Mouse (Mus musculus) layer of hippocampus, postnatal 25 days (tissue): Measurements from ENCODE around the gene Nlgn3. TPM values are rescaled to one million over a fixed set of nuclear protein-coding genes. Genes with fewer than 3 reads are reported as not detected.

ENCODE experiments used
- DNase-seq, 2 experiments: peaks; one replicate each; pipeline ENCODE4 v3.0.0; 2022; ENCODE audit warnings: mixed read lengths in 2 of 2, low spot score in 1 of 2; ENCODE audit errors: extremely low spot score in 1 of 2
- total RNA-seq, 2 experiments: library from RNA; stranded (reverse); gene quantifications; 2 replicates each; pipeline ENCODE4 v1.2.3; 2021

Gene Nlgn3
- 100 to 1,000 TPM; 194 to 212 TPM for total RNA-seq

- peak; percentile 39 to 46 for DNase-seq
These were observed at the start of gene Nlgn3 for GRCm38 (mm10) chrX:101299055-101299454. Gene Nlgn3 (plus strand): TSS chrX:101299168.

GRCm38 (mm10) chrX:101253952-101254729 is 44.8 kb upstream of the Nlgn3 start, which contains the start of gene Foxo4:
Gene Foxo4 (plus strand): TSS chrX:101254528.
- peak; percentile 49 to 69 for DNase-seq

DNA sequence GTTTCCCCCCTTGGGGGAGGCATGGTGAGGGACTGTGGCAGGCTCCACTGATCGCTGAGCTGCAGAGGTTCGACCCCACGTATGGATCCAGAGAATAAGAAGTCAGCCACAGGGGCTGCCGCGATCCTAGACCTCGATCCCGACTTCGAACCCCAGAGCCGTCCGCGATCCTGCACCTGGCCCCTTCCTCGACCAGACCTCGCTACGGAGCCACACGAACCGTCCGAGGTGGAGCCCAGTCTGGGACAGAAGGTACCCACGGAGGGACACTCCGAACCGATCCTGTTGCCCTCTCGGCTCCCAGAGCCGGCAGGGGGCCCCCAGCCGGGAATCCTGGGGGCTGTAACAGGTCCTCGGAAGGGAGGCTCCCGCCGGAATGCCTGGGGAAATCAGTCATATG is 44.2 kb upstream of the Nlgn3 start:
- no peak for DNase-seq

- no peak for DNase-seq
These were observed 42.4 kb upstream of the Nlgn3 start for GRCm38 (mm10) chrX:101256603-101257002.

DNA sequence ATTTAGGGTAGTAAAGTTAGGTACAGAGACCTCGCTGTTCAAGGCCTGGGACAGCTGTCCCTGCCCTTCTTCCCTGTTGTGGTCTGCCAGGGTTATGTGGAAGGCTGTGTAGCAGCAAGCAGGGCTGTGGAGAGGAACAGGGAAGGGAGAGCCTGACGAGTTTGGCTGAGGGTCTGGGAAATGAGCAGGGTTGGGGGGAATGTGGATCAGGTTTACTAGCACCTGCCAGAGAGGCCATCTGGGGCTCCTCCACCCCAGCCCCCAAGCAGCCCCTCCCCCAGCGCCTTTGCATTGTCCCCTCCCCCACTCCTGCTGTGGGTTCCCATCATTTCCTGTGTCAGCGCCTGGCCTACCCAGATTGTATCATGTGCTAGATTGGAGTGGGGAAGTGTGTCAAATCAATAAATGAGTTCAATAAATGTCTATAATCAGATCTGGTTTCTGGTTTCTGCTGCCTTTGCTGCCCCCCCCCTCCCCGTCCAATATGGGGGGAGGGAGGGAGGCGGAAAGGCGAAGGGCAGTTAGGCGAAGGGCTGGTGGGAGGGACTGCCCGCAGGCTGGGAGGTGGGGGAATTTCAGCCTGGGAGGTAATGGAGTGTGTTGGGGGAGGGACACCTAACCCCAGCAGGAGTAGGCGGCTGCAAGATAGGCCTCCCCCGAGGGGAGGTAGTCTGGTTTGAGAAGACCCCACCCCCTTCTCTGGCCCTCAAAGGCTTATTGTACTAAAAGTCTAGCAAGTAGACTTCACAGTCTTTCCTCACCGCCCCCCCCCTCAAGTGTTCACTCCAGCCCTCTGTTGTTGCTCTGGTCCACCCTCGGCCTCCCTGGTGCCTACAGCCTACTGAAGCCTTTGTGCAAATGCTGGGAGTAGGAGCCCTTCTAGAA is 38.3 kb upstream of the Nlgn3 start:
- no peak for DNase-seq

- no peak for DNase-seq
These were observed 35.1 kb upstream of the Nlgn3 start, which contains the start of gene Gm614 for GRCm38 (mm10) chrX:101263892-101264291. Gene Gm614 (minus strand): TSS chrX:101263992.

DNA sequence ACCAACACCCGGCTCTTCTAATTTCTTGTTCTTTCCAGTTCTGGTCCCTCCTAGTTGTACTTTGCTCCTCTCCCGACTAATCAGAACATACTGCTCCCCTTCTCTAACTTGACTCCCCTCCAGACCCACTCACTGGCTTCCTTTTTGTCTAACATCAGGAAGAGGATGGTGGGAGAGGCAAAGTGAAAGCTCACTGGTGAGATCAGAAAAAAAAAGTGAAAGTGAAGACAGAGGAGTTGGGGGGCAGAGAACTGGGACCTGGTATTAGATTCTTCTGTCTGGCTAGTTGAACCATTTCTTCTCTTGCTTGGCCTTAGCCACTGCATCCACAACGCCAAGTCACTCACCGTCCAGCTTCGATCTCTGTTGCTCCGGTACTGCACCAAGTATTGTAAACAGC is 32.3 kb upstream of the Nlgn3 start:
- no peak for DNase-seq

- no peak for DNase-seq
These were observed 30.8 kb upstream of the Nlgn3 start, which contains the start of gene Il2rg for GRCm38 (mm10) chrX:101268025-101268754. Gene Il2rg (minus strand): TSS chrX:101268255.

DNA sequence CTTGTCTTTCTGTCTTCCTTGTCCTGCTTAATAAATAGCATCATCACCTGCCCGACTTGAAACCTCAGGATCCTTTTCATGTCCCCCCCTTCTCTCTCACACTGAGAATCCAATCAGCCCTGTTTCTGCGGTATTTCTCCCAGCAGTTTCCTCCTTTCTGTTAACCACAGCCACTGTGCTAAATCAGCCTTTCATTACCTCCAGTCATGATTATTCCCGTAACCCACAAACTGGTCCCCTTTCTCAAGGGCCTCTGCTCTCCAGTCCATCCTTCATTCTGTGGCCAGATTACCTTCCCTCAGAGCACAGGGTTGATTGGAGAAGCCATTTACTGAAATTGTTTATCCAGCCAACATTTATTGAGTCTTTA is 30.2 kb upstream of the Nlgn3 start, which contains the start of gene Gm20489:
Gm20489 (minus strand) TSS at position 269 of the 370 bp plus-strand sequence.
- DNase-seq, result no peak

DNA sequence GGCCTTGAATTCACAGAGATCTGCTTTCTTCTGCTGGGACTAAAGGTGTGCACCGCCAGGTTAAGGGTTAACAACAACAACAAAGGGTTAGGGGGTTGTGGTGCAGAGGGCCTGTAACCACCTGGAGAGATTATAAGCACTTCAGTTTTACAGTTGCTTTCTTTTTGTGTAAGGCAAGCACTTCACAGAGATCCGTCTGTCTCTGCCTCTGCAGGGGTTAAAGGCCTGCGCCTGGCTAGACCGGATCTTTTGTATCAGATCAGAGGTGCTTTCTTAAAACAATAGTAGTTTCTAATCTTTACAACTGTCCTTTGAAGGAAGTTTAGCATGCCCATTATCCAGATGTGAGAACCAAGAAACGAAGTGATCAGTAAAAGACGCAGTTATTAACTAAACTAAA is 25.6 kb upstream of the Nlgn3 start:
- no peak for DNase-seq

DNA sequence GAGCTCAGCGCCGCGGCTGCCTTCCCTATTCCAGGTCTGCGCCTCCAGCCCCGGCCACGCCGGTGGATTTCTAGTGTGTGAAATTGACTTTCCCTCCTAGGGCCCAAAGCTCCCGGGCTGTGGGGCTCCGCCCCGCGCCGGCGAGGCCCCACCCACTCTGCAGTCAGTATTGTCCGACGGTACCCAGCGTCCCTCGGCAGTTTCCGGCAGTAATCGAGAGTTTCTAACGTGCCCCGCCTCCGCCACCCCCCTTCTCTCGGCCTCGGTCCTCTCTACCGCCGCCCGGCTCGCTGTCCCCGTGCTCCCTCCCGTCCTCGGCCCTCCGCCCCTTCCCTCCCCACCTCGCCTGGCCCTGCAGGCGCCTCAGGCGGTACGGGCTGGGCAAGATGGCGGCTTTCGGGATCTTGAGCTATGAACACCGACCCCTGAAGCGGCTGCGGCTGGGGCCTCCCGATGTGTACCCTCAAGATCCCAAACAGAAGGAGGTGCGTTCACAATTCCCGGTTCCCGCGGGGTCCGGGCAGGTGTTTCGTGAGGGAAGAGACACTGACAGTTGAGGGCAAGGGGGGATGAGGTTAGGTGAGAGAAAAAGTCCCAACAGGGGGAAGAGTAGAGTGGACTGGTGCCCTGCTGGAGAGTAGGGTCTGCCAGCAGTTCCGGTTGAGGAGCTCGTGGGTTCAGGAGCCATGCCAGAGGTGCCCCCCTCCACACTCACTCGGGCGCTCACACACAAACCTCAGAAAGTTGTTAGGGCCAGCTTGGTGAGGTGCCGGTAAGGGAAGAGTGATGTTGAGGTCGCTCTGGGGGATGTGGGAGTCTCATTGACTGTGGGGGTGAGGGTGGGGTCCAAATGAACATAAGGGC is 24.9 kb upstream of the Nlgn3 start, which contains the start of gene Med12:
Med12 (plus strand) TSS at position 156 of the 864 bp plus-strand sequence.
- DNase-seq, result peak; percentile 64 to 65

DNA sequence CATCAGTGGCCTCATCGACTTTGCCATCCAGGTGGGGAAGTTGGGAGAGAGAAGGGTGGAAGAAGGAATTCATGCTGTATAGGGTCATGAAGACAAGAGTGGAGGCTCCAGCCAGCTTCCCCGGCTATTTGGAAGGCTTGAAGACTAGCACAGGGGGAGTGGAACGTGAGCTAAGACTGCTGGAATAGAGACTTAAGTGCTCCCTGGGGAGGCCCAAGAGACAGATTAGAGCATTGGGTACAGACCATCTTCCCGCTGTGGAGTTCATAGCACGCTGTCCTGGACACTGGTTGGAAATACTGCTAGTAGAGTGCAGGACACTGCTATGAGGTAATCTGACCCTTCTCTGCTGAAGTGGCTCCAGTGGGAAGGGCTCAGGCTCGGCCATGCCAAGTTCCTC is 16.2 kb upstream of the Nlgn3 start:
- no peak for DNase-seq

GRCm38 (mm10) chrX:101285534-101285933 is 13.4 kb upstream of the Nlgn3 start:
- DNase-seq, result peak in 1 of 2 experiments; percentile 61

- DNase-seq, result no peak
These were observed 12.9 kb upstream of the Nlgn3 start for GRCm38 (mm10) chrX:101285953-101286670.

DNA sequence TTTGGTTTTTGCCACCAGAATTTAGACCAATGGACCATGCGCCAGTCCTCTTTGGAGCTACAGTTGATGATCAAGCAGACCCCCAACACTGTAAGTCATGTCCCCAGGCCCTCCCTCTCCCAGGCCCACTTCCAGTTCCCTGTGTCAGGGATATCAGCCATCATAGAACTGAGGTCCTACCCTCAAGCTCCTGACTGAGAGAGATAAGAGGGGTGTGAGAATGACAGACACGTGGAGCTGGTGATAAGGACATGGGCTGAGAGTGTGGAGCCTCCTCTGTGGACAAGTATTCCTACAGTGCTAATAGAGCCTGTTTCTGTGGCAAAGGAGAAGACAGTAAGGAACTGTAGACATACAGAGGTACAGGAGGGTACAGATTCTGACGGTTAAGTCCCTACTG is 11.4 kb upstream of the Nlgn3 start:
- no peak for DNase-seq

- no peak for DNase-seq
These were observed 10.5 kb upstream of the Nlgn3 start for GRCm38 (mm10) chrX:101288432-101288831.

DNA sequence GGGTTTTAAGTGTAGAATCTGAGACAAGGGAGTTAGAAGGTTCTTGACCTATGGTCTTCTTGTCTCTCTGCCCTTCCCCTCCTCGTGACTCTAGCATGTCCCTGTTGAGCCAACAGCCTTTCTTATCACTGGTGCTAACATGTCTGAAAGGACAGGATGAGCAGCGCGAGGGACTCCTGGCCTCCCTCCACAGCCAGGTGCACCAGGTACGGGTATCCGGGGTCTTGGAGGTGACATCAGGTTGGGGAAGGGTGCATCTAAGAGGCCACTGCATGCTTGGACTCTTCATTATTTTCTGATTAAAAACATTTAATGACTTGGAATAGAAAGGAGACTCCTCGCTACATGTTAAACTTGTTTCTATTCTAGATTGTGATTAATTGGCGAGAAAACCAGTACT is 9.9 kb upstream of the Nlgn3 start:
- DNase-seq, result no peak

DNA sequence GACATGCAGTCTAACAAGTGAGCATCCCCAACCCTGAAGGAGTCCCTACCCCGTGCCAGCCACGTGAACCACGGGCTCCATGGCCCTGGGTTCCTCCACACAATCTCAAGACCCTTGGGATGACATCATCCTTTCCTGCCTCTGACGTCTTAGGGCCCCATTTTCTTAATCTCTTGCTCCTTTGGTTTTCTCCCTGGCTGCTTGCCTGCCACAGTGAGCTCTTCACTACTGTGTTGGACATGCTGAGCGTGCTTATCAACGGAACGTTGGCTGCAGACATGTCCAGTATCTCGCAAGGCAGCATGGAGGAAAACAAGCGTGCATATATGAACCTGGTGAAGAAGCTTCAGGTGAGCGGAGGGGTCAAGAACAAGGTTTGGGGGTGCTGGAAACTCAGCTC is 8.9 kb upstream of the Nlgn3 start:
- DNase-seq, result no peak
